Mouse (Mus musculus) testis, adult 2 months (tissue): ENCODE measurements at regions not wholly inside any gene's neighbourhood (a gene's known extent, or its start where the extent isn't known, plus 50 kb on each side); places are given as distances from the start of the nearest gene placed in this dataset.

ENCODE experiments used
- H3K27ac ChIP-seq: fragments of 200-500 bp; 2 replicates; pipeline ENCODE4 v1.5.1; 2012; ENCODE audit warnings: low read depth, low read length; ENCODE audit not compliant: control insufficient read depth, insufficient read depth
- H3K27me3 ChIP-seq: fragments of 200-500 bp; 2 replicates; pipeline ENCODE4 v1.6.1; 2012; ENCODE audit warnings: mild to moderate bottlenecking, low read length, moderate library complexity; ENCODE audit not compliant: control insufficient read depth, insufficient read depth
- H3K36me3 ChIP-seq: fragments of 200-500 bp; 2 replicates; pipeline ENCODE4 v1.6.1; 2012; ENCODE audit warnings: mild to moderate bottlenecking, low read length; ENCODE audit not compliant: control insufficient read depth, insufficient read depth
- H3K4me1 ChIP-seq: fragments of 200-500 bp; 2 replicates; pipeline ENCODE4 v1.6.1; 2012; ENCODE audit warnings: low read length; ENCODE audit not compliant: control insufficient read depth, insufficient read depth
- H3K4me3 ChIP-seq: fragments of 200-500 bp; 2 replicates; pipeline ENCODE4 v1.5.1; 2012; ENCODE audit warnings: low read depth, mild to moderate bottlenecking, low read length, moderate library complexity, mixed read lengths; ENCODE audit not compliant: control insufficient read depth
- CTCF ChIP-seq: fragments of 200-500 bp; IDR thresholded peaks from 2 replicates; pipeline ENCODE4 v1.5.1; 2012; ENCODE audit warnings: low read depth, mild to moderate bottlenecking, inconsistent platforms, low read length, moderate library complexity; ENCODE audit not compliant: control insufficient read depth, insufficient read depth, insufficient replicate concordance
- POLR2A ChIP-seq: fragments of 200-500 bp; IDR thresholded peaks from 2 replicates; pipeline ENCODE4 v1.6.1; 2012; ENCODE audit warnings: low read depth, mild to moderate bottlenecking, inconsistent platforms, low read length, moderate library complexity; ENCODE audit not compliant: control insufficient read depth

- H3K27ac ChIP-seq: no peak overlapping the region
Observed at GRCm38 (mm10) chr12:25549735-25550134, 452.8 kb upstream of the Id2 start.

GRCm38 (mm10) chr12:25544253-25544652, 447.3 kb upstream of the Id2 start:
- no peak overlapping the region for H3K4me3 ChIP-seq
- no peaks in the 10 kb centered on the region for H3K4me1 ChIP-seq
- H3K36me3 ChIP-seq: no peaks in the 10 kb centered on the region
- H3K27me3 ChIP-seq: no peaks in the 10 kb centered on the region
- no peak overlapping the region for H3K27ac ChIP-seq
- TF ChIP-seq CTCF (no peak), POLR2A (no peak)

More at GRCm38 (mm10) chr12:25549735-25550134, 452.8 kb upstream of the Id2 start:
- no peaks in the 10 kb centered on the region for H3K36me3 ChIP-seq
- H3K27me3 ChIP-seq: no peaks in the 10 kb centered on the region
- no peaks in the 10 kb centered on the region for H3K4me1 ChIP-seq
- H3K4me3 ChIP-seq: no peak overlapping the region
- TF ChIP-seq POLR2A (no peak), CTCF (no peak)

GRCm38 (mm10) chr12:25534620-25534950, 437.6 kb upstream of the Id2 start:
- no peak overlapping the region for H3K4me3 ChIP-seq
- TF ChIP-seq CTCF (no peak), POLR2A (no peak)
- H3K36me3 ChIP-seq: no peaks in the 10 kb centered on the region
- no peaks in the 10 kb centered on the region for H3K27me3 ChIP-seq
- H3K27ac ChIP-seq: no peak overlapping the region
- no peaks in the 10 kb centered on the region for H3K4me1 ChIP-seq

- Histone ChIP-seq H3K36me3 (no peaks in the 10 kb centered on the region), H3K4me3 (no peak overlapping the region), H3K27me3 (no peaks in the 10 kb centered on the region), H3K27ac (no peak overlapping the region), H3K4me1 (no peaks in the 10 kb centered on the region)
- TF ChIP-seq POLR2A: no peak
Observed at GRCm38 (mm10) chr12:25533709-25534619, 437.0 kb upstream of the Id2 start.

- Histone ChIP-seq H3K4me3 (no peak overlapping the region), H3K27ac (no peak overlapping the region), H3K4me1 (no peaks in the 10 kb centered on the region), H3K36me3 (no peaks in the 10 kb centered on the region), H3K27me3 (no peaks in the 10 kb centered on the region)
- TF ChIP-seq CTCF (no peak), POLR2A (no peak)
Observed at GRCm38 (mm10) chr12:25530483-25530882, 433.5 kb upstream of the Id2 start.

GRCm38 (mm10) chr12:25529537-25529936, 432.6 kb upstream of the Id2 start:
- Histone ChIP-seq H3K4me3 (no peak overlapping the region), H3K36me3 (no peaks in the 10 kb centered on the region), H3K4me1 (no peaks in the 10 kb centered on the region), H3K27ac (no peak overlapping the region), H3K27me3 (no peaks in the 10 kb centered on the region)
- TF ChIP-seq POLR2A (no peak), CTCF (no peak)

- Histone ChIP-seq H3K27me3 (no peaks in the 10 kb centered on the region), H3K36me3 (no peaks in the 10 kb centered on the region), H3K4me3 (no peak overlapping the region), H3K27ac (no peak overlapping the region), H3K4me1 (no peaks in the 10 kb centered on the region)
- TF ChIP-seq CTCF (no peak), POLR2A (no peak)
Observed at GRCm38 (mm10) chr12:25526639-25527038, 429.7 kb upstream of the Id2 start.
